Mouse (Mus musculus): Measurements from ENCODE around the gene Defa23. TPM values are rescaled to one million over a fixed set of nuclear protein-coding genes. Genes with fewer than 3 reads are reported as not detected.
"Not testable (repeated sequence)": the region's sequence is repeated elsewhere in the genome, so short reads cannot be mapped to it uniquely, and the experiment has no call there.

Gene Defa23
- polyA plus RNA-seq (2012; rRNA removed): not detected in 2 replicates

GRCm38 (mm10) chr8:21054747-21055146 lies at the start of gene Defa23:
Gene Defa23 (plus strand): TSS chr8:21055047.
- WGBS: no CpG with 5 or more reads among the region's 1 CpGs
- DNase-seq; H3K36me3 ChIP-seq (ENCODE audit: control insufficient read depth, insufficient read depth, low read length); H3K27me3 ChIP-seq (replicated peaks; ENCODE audit: control insufficient read depth, insufficient read depth, low read length); H3K4me1 ChIP-seq (ENCODE audit: control insufficient read depth, insufficient read depth, low read length); H3K27ac ChIP-seq (ENCODE audit: insufficient read depth, low read depth, low read length); H3K4me3 ChIP-seq (ENCODE audit: insufficient read depth, low read depth, low read length): not testable (repeated sequence)

- TF ChIP-seq CTCF (conservative IDR thresholded peaks at IDR 0.05; ENCODE audit: insufficient read depth, insufficient read length, low read depth, low read length) (no peak), POLR2A (IDR thresholded peaks at IDR 0.05; ENCODE audit: low read depth, low read length) (no peak)
- H3K27me3 ChIP-seq (replicated peaks; ENCODE audit: control insufficient read depth, insufficient read depth, low read length): no peaks in the 10 kb centered on the region
- no peak for DNase-seq
- H3K36me3 ChIP-seq (ENCODE audit: control insufficient read depth, insufficient read depth, low read length): no peaks in the 10 kb centered on the region
- whole genome bisulfite sequencing: 17% methylated on average over 1 of the region's 1 CpGs
- no peaks in the 10 kb centered on the region for H3K4me1 ChIP-seq (ENCODE audit: control insufficient read depth, insufficient read depth, low read length)
- no peak overlapping the region for H3K4me3 ChIP-seq (ENCODE audit: insufficient read depth, low read depth, low read length)
- no peak overlapping the region for H3K27ac ChIP-seq (ENCODE audit: insufficient read depth, low read depth, low read length)
These were observed 48.0 kb upstream of the Defa23 start for GRCm38 (mm10) chr8:21006801-21007200.

GRCm38 (mm10) chr8:21008578-21008977 lies 46.3 kb upstream of the Defa23 start:
- not testable (repeated sequence) for DNase-seq; H3K27me3 ChIP-seq (replicated peaks; ENCODE audit: control insufficient read depth, insufficient read depth, low read length); H3K36me3 ChIP-seq (ENCODE audit: control insufficient read depth, insufficient read depth, low read length); H3K4me3 ChIP-seq (ENCODE audit: insufficient read depth, low read depth, low read length); H3K4me1 ChIP-seq (ENCODE audit: control insufficient read depth, insufficient read depth, low read length); H3K27ac ChIP-seq (ENCODE audit: insufficient read depth, low read depth, low read length)
- WGBS: 49% methylated on average over 6 of the region's 6 CpGs

GRCm38 (mm10) chr8:21010548-21010947 lies 44.3 kb upstream of the Defa23 start:
- 57% methylated on average over 1 of the region's 1 CpGs for WGBS
- H3K4me3 ChIP-seq (ENCODE audit: insufficient read depth, low read depth, low read length); DNase-seq; H3K4me1 ChIP-seq (ENCODE audit: control insufficient read depth, insufficient read depth, low read length); H3K36me3 ChIP-seq (ENCODE audit: control insufficient read depth, insufficient read depth, low read length); H3K27me3 ChIP-seq (replicated peaks; ENCODE audit: control insufficient read depth, insufficient read depth, low read length); H3K27ac ChIP-seq (ENCODE audit: insufficient read depth, low read depth, low read length): not testable (repeated sequence)

GRCm38 (mm10) chr8:21025245-21025644 lies 29.6 kb upstream of the Defa23 start, which contains the start of gene Defa21:
Gene Defa21 (plus strand): TSS chr8:21025545.
- not testable (repeated sequence) for H3K27me3 ChIP-seq (replicated peaks; ENCODE audit: control insufficient read depth, insufficient read depth, low read length); H3K27ac ChIP-seq (ENCODE audit: insufficient read depth, low read depth, low read length); H3K36me3 ChIP-seq (ENCODE audit: control insufficient read depth, insufficient read depth, low read length); H3K4me1 ChIP-seq (ENCODE audit: control insufficient read depth, insufficient read depth, low read length); DNase-seq; H3K4me3 ChIP-seq (ENCODE audit: insufficient read depth, low read depth, low read length)
- no CpG with 5 or more reads among the region's 1 CpGs for WGBS

GRCm38 (mm10) chr8:21064738-21065137 lies 9.9 kb downstream of the Defa23 start, which contains the start of gene Defa35:
Gene Defa35 (plus strand): TSS chr8:21065038.
- not testable (repeated sequence) for H3K36me3 ChIP-seq (ENCODE audit: control insufficient read depth, insufficient read depth, low read length); H3K27me3 ChIP-seq (replicated peaks; ENCODE audit: control insufficient read depth, insufficient read depth, low read length); H3K4me3 ChIP-seq (ENCODE audit: insufficient read depth, low read depth, low read length); H3K27ac ChIP-seq (ENCODE audit: insufficient read depth, low read depth, low read length); H3K4me1 ChIP-seq (ENCODE audit: control insufficient read depth, insufficient read depth, low read length); DNase-seq
- WGBS: 69% methylated on average over 1 of the region's 1 CpGs

GRCm38 (mm10) chr8:21084142-21084541 lies 29.3 kb downstream of the Defa23 start, which contains the start of gene Defa25:
Gene Defa25 (plus strand): TSS chr8:21084442.
- DNase-seq; H3K36me3 ChIP-seq (ENCODE audit: control insufficient read depth, insufficient read depth, low read length); H3K4me3 ChIP-seq (ENCODE audit: insufficient read depth, low read depth, low read length); H3K27me3 ChIP-seq (replicated peaks; ENCODE audit: control insufficient read depth, insufficient read depth, low read length); H3K4me1 ChIP-seq (ENCODE audit: control insufficient read depth, insufficient read depth, low read length); H3K27ac ChIP-seq (ENCODE audit: insufficient read depth, low read depth, low read length): not testable (repeated sequence)

- Histone ChIP-seq H3K4me1 (ENCODE audit: control insufficient read depth, insufficient read depth, low read length) (no peaks in the 10 kb centered on the region), H3K27me3 (replicated peaks; ENCODE audit: control insufficient read depth, insufficient read depth, low read length) (no peaks in the 10 kb centered on the region), H3K4me3 (ENCODE audit: insufficient read depth, low read depth, low read length) (no peak overlapping the region), H3K36me3 (ENCODE audit: control insufficient read depth, insufficient read depth, low read length) (no peaks in the 10 kb centered on the region), H3K27ac (ENCODE audit: insufficient read depth, low read depth, low read length) (no peak overlapping the region)
- TF ChIP-seq CTCF (conservative IDR thresholded peaks at IDR 0.05; ENCODE audit: insufficient read depth, insufficient read length, low read depth, low read length): no peak
- DNase-seq: peak; percentile 0
- WGBS: 39% methylated on average over 4 of the region's 4 CpGs
These were observed 38.3 kb downstream of the Defa23 start for GRCm38 (mm10) chr8:21093106-21093505.

- H3K4me3 ChIP-seq (ENCODE audit: insufficient read depth, low read depth, low read length); H3K4me1 ChIP-seq (ENCODE audit: control insufficient read depth, insufficient read depth, low read length); DNase-seq; H3K27me3 ChIP-seq (replicated peaks; ENCODE audit: control insufficient read depth, insufficient read depth, low read length); H3K36me3 ChIP-seq (ENCODE audit: control insufficient read depth, insufficient read depth, low read length); H3K27ac ChIP-seq (ENCODE audit: insufficient read depth, low read depth, low read length): not testable (repeated sequence)
- WGBS: 80% methylated on average over 1 of the region's 2 CpGs
These were observed 41.1 kb downstream of the Defa23 start, which contains the start of gene Gm14851 for GRCm38 (mm10) chr8:21095950-21096349. Gene Gm14851 (minus strand): TSS chr8:21096050.

Other genes with a start within 250 kb of the Defa23 start
- 0.27 TPM in 1 of 2 replicates, not detected in the other for gene Defb33, start 162.4 kb upstream of the Defa23 start, polyA plus RNA-seq (2012; rRNA removed)
- gene Gm15056, start 152.4 kb upstream of the Defa23 start, polyA plus RNA-seq (2012; rRNA removed): 0.41 TPM in 1 of 2 replicates, not detected in the other
- gene Gm6040, start 133.0 kb upstream of the Defa23 start, polyA plus RNA-seq (2012; rRNA removed): not detected in 2 replicates
- not detected in 2 replicates for gene AY761185, start 110.3 kb upstream of the Defa23 start, polyA plus RNA-seq (2012; rRNA removed)
- gene Defa21, start 29.5 kb upstream of the Defa23 start, polyA plus RNA-seq (2012; rRNA removed): not detected in 2 replicates
- not detected in 2 replicates for gene Defa35, start 10.0 kb downstream of the Defa23 start, polyA plus RNA-seq (2012; rRNA removed)
- gene Defa25, start 29.4 kb downstream of the Defa23 start, polyA plus RNA-seq (2012; rRNA removed): not detected in 2 replicates
- gene Gm14851, start 41.0 kb downstream of the Defa23 start, polyA plus RNA-seq (2012; rRNA removed): 0.50 TPM in 1 of 2 replicates, not detected in the other
- not detected in 2 replicates for gene Defa30, start 79.6 kb downstream of the Defa23 start, polyA plus RNA-seq (2012; rRNA removed)
- not detected in 2 replicates for gene Defa22, start 107.2 kb downstream of the Defa23 start, polyA plus RNA-seq (2012; rRNA removed)
- not detected in 2 replicates for gene Defa31, start 136.6 kb downstream of the Defa23 start, polyA plus RNA-seq (2012; rRNA removed)
- not detected in 2 replicates for gene Gm15293, start 146.5 kb downstream of the Defa23 start, polyA plus RNA-seq (2012; rRNA removed)
- gene Gm15292, start 194.7 kb downstream of the Defa23 start, polyA plus RNA-seq (2012; rRNA removed): not detected in 2 replicates

All from kidney, adult 2 months (tissue).